Mouse (Mus musculus): ENCODE results near the gene Kctd20. TPM values are rescaled to one million over a fixed set of nuclear protein-coding genes. Genes with fewer than 3 reads are reported as not detected.

Gene Kctd20
- polyA plus RNA-seq, 1 experiment from 2014 or later = 93.9 TPM

DNA sequence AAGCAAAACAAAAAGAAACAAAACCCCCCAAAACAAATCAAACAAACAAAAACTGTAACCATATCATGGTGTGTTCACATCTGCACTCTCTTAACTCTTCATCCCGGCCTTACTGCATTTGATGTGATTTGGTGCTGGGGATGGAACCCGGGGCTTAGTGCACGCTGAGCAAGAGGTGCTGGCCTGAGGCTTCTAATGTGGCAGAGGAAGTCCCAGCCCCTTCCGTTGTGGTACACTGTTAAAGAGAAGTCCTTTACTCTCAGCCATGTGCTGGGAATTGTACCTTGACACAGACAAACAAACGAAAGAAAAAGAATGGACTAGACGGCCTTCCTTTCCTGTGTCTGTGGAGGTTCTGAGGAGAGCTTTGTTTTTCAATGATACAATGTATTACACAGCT lies 29.7 kb upstream of the Kctd20 start:
- Histone ChIP-seq H3K36me3 (replicated peaks) (no peaks in the 10 kb centered on the region), H3K4me1 (no peaks in the 10 kb centered on the region), H3K9me3 (no peaks in the 10 kb centered on the region), H3K4me3 (no peak overlapping the region), H3K27ac (no peak overlapping the region), H3K4me2 (no peak overlapping the region), H3K9ac (no peak overlapping the region), H3K27me3 (replicated peaks) (no peaks in the 10 kb centered on the region)
- no peak for ATAC-seq (replicated peaks)
- WGBS = 74% methylated on average over 6 of the region's 6 CpGs

- WGBS = 81% methylated on average over 8 of the region's 8 CpGs
- H3K4me2 ChIP-seq = no peak overlapping the region
- H3K27me3 ChIP-seq (replicated peaks) = no peaks in the 10 kb centered on the region
- no peaks in the 10 kb centered on the region for H3K9me3 ChIP-seq
- no peak overlapping the region for H3K27ac ChIP-seq
- no peak for ATAC-seq (replicated peaks)
- no peaks in the 10 kb centered on the region; the same call in 1 of the 2 replicates for H3K4me1 ChIP-seq
- H3K9ac ChIP-seq = no peak overlapping the region
- H3K4me3 ChIP-seq = no peak overlapping the region
- H3K36me3 ChIP-seq (replicated peaks) = no peaks in the 10 kb centered on the region
These were observed 26.7 kb upstream of the Kctd20 start for GRCm38 (mm10) chr17:28924957-28925595.

DNA sequence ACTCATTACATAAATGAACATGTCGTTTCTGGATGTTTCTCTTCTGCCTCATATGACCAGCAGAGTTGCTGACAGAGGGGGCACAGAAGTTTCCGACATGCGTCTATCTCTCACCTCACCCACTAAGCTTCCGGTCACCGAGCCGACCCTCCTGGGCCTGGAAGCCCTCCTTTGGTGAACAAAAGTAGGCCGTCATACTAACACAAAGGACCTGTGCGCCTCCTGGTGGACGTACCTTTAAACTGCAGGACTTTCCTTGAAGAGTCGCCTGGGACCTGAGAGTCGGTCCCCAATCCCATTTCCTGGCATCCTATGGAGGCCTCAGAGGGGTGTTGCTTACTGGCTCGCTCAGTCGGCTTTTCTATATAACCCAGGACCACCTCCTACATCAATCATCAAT lies 25.4 kb upstream of the Kctd20 start:
- WGBS = 13% methylated on average over 13 of the region's 13 CpGs

GRCm38 (mm10) chr17:28926866-28927635 lies 24.7 kb upstream of the Kctd20 start:
- no peaks in the 10 kb centered on the region for H3K9me3 ChIP-seq
- H3K4me3 ChIP-seq = no peak overlapping the region
- H3K9ac ChIP-seq = no peak overlapping the region
- H3K27ac ChIP-seq = no peak overlapping the region
- H3K4me1 ChIP-seq = peaks cover 8% of the 10 kb centered on the region
- H3K36me3 ChIP-seq (replicated peaks) = no peaks in the 10 kb centered on the region
- 43% methylated on average over 15 of the region's 15 CpGs for WGBS
- H3K4me2 ChIP-seq = no peak overlapping the region
- no peaks in the 10 kb centered on the region for H3K27me3 ChIP-seq (replicated peaks)
- ATAC-seq (replicated peaks) = no peak

More for the DNA sequence above, 25.4 kb upstream of the Kctd20 start:
- H3K9ac ChIP-seq = no peak overlapping the region
- no peak overlapping the region for H3K4me2 ChIP-seq
- no peak overlapping the region for H3K4me3 ChIP-seq
- H3K9me3 ChIP-seq = no peaks in the 10 kb centered on the region
- no peak overlapping the region for H3K27ac ChIP-seq
- no peaks in the 10 kb centered on the region for H3K27me3 ChIP-seq (replicated peaks)
- ATAC-seq (replicated peaks) = no peak
- no peaks in the 10 kb centered on the region for H3K36me3 ChIP-seq (replicated peaks)
- H3K4me1 ChIP-seq = peaks cover 8% of the 10 kb centered on the region

DNA sequence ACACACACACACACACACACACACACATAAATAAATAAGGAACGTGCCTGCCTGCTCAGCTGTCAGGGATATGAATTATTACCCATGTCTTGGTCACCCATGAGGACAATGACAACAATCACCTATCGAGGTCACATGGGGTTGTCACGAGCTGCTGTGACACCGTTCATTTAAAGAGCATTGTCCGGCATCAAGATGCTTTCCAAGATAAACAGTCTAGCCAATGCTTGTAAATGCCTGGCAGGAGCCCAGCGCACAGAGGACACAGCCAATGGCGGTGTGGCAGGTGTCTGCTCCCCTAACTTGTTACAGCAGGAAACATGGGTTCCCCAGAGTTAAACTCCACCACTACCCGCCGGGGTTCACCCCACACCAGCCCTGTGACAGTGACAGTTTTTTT lies 23.7 kb upstream of the Kctd20 start:
- H3K4me1 ChIP-seq = peaks cover 8% of the 10 kb centered on the region

DNA sequence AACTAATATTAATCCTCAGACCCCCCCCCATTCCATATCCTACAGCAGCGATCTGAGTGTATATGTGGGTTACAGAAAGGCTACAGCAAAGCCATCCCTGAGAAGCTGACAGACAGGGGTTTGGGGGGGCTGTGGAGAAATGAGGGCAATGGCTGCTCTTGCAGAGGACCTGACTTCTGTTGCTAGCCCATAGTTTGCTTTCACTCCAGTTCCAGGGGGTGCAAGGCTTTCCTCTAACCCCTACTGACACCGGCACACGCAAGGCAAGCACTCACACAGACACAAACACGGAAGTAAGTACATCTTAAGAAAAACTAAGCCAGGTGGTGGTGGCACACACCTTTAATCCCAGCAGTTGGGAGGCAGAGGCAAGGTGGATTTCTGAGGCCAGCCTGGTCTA lies 22.4 kb upstream of the Kctd20 start:
- no peak for ATAC-seq (replicated peaks)

More for the DNA sequence above, 23.7 kb upstream of the Kctd20 start:
- Histone ChIP-seq H3K27ac (no peak overlapping the region), H3K4me2 (no peak overlapping the region), H3K27me3 (replicated peaks) (no peaks in the 10 kb centered on the region), H3K9ac (no peak overlapping the region), H3K9me3 (no peaks in the 10 kb centered on the region), H3K36me3 (replicated peaks) (no peaks in the 10 kb centered on the region), H3K4me3 (no peak overlapping the region)
- ATAC-seq (replicated peaks) = no peak
- WGBS = 89% methylated on average over 9 of the region's 9 CpGs

GRCm38 (mm10) chr17:28930392-28931074 lies 21.2 kb upstream of the Kctd20 start:
- H3K36me3 ChIP-seq (replicated peaks) = no peaks in the 10 kb centered on the region
- H3K4me1 ChIP-seq = peaks cover 8% of the 10 kb centered on the region
- H3K4me3 ChIP-seq = no peak overlapping the region
- H3K9me3 ChIP-seq = no peaks in the 10 kb centered on the region
- H3K4me2 ChIP-seq = no peak overlapping the region
- no peak overlapping the region for H3K9ac ChIP-seq
- 0 out of 2 replicates have a peak, but pooled peaks have one; percentile 20 for ATAC-seq (replicated peaks)
- 38% methylated on average over 14 of the region's 14 CpGs for WGBS
- no peaks in the 10 kb centered on the region for H3K27me3 ChIP-seq (replicated peaks)
- peak overlapping the region; percentile 49; the same call in 1 of the 2 replicates for H3K27ac ChIP-seq

More for the DNA sequence above, 22.4 kb upstream of the Kctd20 start:
- no peak overlapping the region for H3K4me3 ChIP-seq
- no peaks in the 10 kb centered on the region for H3K36me3 ChIP-seq (replicated peaks)
- no peak overlapping the region for H3K27ac ChIP-seq
- no peaks in the 10 kb centered on the region for H3K27me3 ChIP-seq (replicated peaks)
- no peaks in the 10 kb centered on the region for H3K9me3 ChIP-seq
- 96% methylated on average over 4 of the region's 4 CpGs for WGBS
- peaks cover 8% of the 10 kb centered on the region for H3K4me1 ChIP-seq
- H3K9ac ChIP-seq = no peak overlapping the region
- no peak overlapping the region for H3K4me2 ChIP-seq

- no peak overlapping the region for H3K4me2 ChIP-seq
- H3K9me3 ChIP-seq = no peaks in the 10 kb centered on the region
- H3K4me1 ChIP-seq = peaks cover 8% of the 10 kb centered on the region
- no peak overlapping the region for H3K4me3 ChIP-seq
- WGBS = 91% methylated on average over 18 of the region's 18 CpGs
- H3K9ac ChIP-seq = no peak overlapping the region
- no peak for ATAC-seq (replicated peaks)
- H3K36me3 ChIP-seq (replicated peaks) = no peaks in the 10 kb centered on the region
- no peaks in the 10 kb centered on the region for H3K27me3 ChIP-seq (replicated peaks)
- H3K27ac ChIP-seq = no peak overlapping the region
These were observed 20.1 kb upstream of the Kctd20 start for GRCm38 (mm10) chr17:28931436-28932211.

DNA sequence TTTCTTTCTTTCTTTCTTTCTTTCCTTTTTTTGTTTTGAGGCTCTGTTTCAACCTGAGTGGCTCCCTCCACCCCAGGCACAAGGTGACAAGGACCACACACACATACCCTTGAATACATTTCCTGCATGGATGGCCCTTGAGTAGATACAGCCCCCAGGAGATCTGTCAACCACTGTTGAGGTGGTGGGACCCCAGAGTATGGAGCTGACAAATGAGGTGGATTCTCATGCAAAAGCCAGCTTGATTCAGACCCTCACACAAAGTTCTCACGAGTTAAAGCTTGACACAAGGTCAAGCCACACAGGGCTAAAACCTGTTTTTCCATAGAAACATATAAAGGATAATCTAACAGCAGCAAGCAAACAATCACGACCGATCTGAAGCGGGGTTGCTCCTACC lies 19.5 kb upstream of the Kctd20 start:
- Histone ChIP-seq H3K27me3 (replicated peaks) (no peaks in the 10 kb centered on the region), H3K9me3 (no peaks in the 10 kb centered on the region), H3K27ac (no peak overlapping the region), H3K36me3 (replicated peaks) (no peaks in the 10 kb centered on the region), H3K4me1 (peaks cover 8% of the 10 kb centered on the region), H3K9ac (no peak overlapping the region), H3K4me3 (no peak overlapping the region), H3K4me2 (no peak overlapping the region)
- 81% methylated on average over 4 of the region's 4 CpGs for WGBS
- ATAC-seq (replicated peaks) = no peak

DNA sequence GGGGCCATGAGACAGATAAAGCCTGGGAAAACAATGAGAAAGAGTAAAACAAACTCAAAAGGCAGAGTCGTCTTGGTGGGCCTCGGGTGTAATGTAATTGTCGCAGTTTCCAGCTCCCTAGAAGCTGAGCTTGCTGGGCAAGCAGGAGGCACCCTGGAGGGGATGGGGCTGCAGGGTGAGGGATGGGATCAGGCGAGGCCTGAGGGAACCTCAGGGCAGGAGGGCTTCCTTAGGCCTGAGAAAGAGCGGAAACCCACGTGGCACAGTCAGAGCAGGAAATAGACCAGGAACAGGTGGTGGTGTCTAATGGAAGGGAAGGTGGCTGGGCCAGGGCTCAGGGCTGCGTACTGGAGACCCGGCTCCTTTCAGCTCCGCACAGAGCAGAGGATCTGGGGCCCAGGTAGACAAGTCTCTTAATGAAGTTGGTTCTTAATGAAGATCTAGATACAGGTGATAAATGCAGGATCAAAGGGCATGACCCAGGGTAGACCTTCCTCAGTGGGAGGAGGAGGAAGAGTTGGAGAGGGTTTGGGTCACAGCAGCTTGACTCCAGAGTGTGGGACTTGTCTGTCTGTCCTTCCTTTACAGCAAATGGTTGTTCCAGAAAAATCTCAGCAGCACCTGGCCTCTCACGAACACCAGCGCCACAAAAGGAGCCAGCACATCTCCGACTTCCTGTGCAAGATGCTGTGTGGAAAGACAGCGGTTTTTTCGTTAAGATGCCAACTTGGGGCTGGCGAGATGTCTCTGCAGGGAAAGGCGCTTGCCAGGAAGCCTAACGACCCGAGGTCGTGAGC lies 17.4 kb upstream of the Kctd20 start:
- H3K27ac ChIP-seq = no peak overlapping the region
- H3K36me3 ChIP-seq (replicated peaks) = no peaks in the 10 kb centered on the region
- H3K4me2 ChIP-seq = no peak overlapping the region
- WGBS = 82% methylated on average over 19 of the region's 19 CpGs
- peaks cover 8% of the 10 kb centered on the region for H3K4me1 ChIP-seq
- H3K9me3 ChIP-seq = no peaks in the 10 kb centered on the region
- H3K9ac ChIP-seq = no peak overlapping the region
- no peak overlapping the region for H3K4me3 ChIP-seq
- no peaks in the 10 kb centered on the region for H3K27me3 ChIP-seq (replicated peaks)
- ATAC-seq (replicated peaks) = no peak

- no peaks in the 10 kb centered on the region for H3K4me1 ChIP-seq
- no peak overlapping the region for H3K27ac ChIP-seq
- ATAC-seq (replicated peaks) = no peak
- no peaks in the 10 kb centered on the region for H3K9me3 ChIP-seq
- no peaks in the 10 kb centered on the region for H3K27me3 ChIP-seq (replicated peaks)
- H3K36me3 ChIP-seq (replicated peaks) = no peaks in the 10 kb centered on the region
- no peak overlapping the region for H3K4me3 ChIP-seq
- WGBS = 86% methylated on average over 7 of the region's 7 CpGs
- H3K9ac ChIP-seq = no peak overlapping the region
- no peak overlapping the region for H3K4me2 ChIP-seq
These were observed 15.6 kb upstream of the Kctd20 start for GRCm38 (mm10) chr17:28936133-28936532.
